Mouse (Mus musculus): Measurements from ENCODE around the gene Nrxn3.

GRCm38 (mm10) chr12:88944967-88945366 is 222.3 kb downstream of the Nrxn3 start:
- TF ChIP-seq MAX (IDR thresholded peaks at IDR 0.05; ENCODE audit: low read depth) (no peak), POLR2A (IDR thresholded peaks at IDR 0.05; ENCODE audit: insufficient read length, low read depth) (no peak), USF1 (IDR thresholded peaks at IDR 0.05; ENCODE audit: low read depth) (no peak), POLR2AphosphoS2 (IDR thresholded peaks at IDR 0.05; ENCODE audit: insufficient read length, low read depth) (no peak)
